ENCODE assay signal across 38 mouse cellular contexts in the genomic region with DNA sequence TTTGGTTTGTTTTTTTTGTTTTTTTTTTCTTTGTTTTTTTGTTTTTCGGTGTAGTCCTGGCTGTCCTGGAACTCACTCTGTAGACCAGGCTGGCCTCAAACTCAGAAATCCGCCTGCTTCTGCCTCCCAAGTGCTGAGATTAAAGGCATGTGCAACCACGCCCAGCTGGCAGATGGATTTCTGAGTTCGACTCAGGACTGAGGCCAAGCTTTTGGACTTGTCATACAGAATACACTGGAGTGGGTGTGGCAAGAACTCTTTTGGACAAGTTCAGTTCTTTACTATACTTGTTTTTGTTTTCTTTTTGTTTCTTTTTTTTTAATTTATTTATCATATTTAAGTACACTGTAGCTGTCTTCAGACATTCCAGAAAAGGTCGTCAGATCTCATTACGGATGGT. TPM values are rescaled to one million over a fixed set of nuclear protein-coding genes. Genes with fewer than 3 reads are reported as not detected.
"Had no signal": no experiment of that assay in that cellular context is flagged by ENCODE, and none has a peak within 500 bp of the region (broad histone marks: within the 10 kb centered on the region; RNA-seq: fewer than 3 reads in every experiment).

No protein-coding gene starts in this region.

- DNase-seq: gastrocnemius, postnatal 14 days; gastrocnemius, postnatal 36 days; heart, adult 18-20 months; heart, postnatal 14 days; heart, postnatal 36 days; kidney, adult 11 months; kidney, adult 2 months; kidney, adult 9 months; kidney, postnatal 14 days; kidney, postnatal 4 days; liver; liver, embryonic 13.5 days had no signal

- H3K36me3 ChIP-seq: heart, embryonic 13.5 days; heart, embryonic 15.5 days; hindbrain, embryonic 13.5 days; hindbrain, embryonic 15.5 days; kidney, embryonic 15.5 days; limb, embryonic 10.5 days; limb, embryonic 12.5 days; liver, embryonic 13.5 days had no signal

- H3K4me3 ChIP-seq: heart, embryonic 13.5 days; heart, embryonic 15.5 days; hindbrain, embryonic 13.5 days; hindbrain, embryonic 15.5 days; kidney, embryonic 15.5 days; layer of hippocampus, adult 2 months; left cerebral cortex, adult 2 months; limb, embryonic 10.5 days; limb, embryonic 12.5 days; liver, embryonic 13.5 days had no signal

- ATAC-seq: hindbrain, postnatal 0 days; intestine, embryonic 16.5 days had no signal

- H3K4me1 ChIP-seq: hindbrain, embryonic 13.5 days; hindbrain, embryonic 15.5 days; limb, embryonic 12.5 days; liver, embryonic 13.5 days had no signal

- H3K4me2 ChIP-seq: heart, embryonic 11.5 days; heart, embryonic 13.5 days; heart, embryonic 15.5 days; hindbrain, embryonic 13.5 days; hindbrain, embryonic 15.5 days; kidney, embryonic 15.5 days; limb, embryonic 12.5 days; liver, embryonic 11.5 days; liver, embryonic 13.5 days had no signal

- H3K9me3 ChIP-seq: heart, embryonic 13.5 days; heart, embryonic 15.5 days; hindbrain, embryonic 13.5 days; hindbrain, embryonic 15.5 days; kidney, embryonic 15.5 days; limb, embryonic 10.5 days; limb, embryonic 12.5 days; liver, embryonic 13.5 days had no signal

- H3K27me3 ChIP-seq: heart, embryonic 13.5 days; heart, embryonic 15.5 days; hindbrain, embryonic 13.5 days; hindbrain, embryonic 15.5 days; kidney, embryonic 15.5 days; limb, embryonic 12.5 days; liver, embryonic 13.5 days had no signal

- H3K27ac ChIP-seq: heart, embryonic 13.5 days; heart, embryonic 15.5 days; hindbrain, embryonic 13.5 days; hindbrain, embryonic 15.5 days; hindbrain, postnatal 0 days; kidney, embryonic 15.5 days; kidney, postnatal 0 days; layer of hippocampus, adult 2 months; left cerebral cortex, adult 2 months; limb, embryonic 10.5 days; limb, embryonic 12.5 days; liver, embryonic 13.5 days had no signal

- H3K9ac ChIP-seq: heart, embryonic 13.5 days; heart, embryonic 15.5 days; hindbrain, embryonic 13.5 days; hindbrain, embryonic 15.5 days; kidney, embryonic 15.5 days; limb, embryonic 12.5 days; liver, embryonic 13.5 days had no signal

RNA-seq across cellular contexts. Expression of a gene that starts 18.1 kb away (rescaled TPM):
- total RNA-seq: gastrocnemius, adult 18-20 months; gastrocnemius, adult 8-10 months; gastrocnemius, postnatal 14 days; gastrocnemius, postnatal 36 days; heart, adult 18-20 months; heart, adult 8-10 months; heart, postnatal 14 days; heart, postnatal 36 days; hematopoietic stem cell, adult 5-6 weeks; hindbrain, postnatal 0 days; layer of hippocampus, adult 2 months; layer of hippocampus, postnatal 10 days; layer of hippocampus, postnatal 25 days; left cerebral cortex, adult 2 months; left cerebral cortex, postnatal 14 days; left cerebral cortex, postnatal 36 days had no signal
- polyA plus RNA-seq: heart, embryonic 11.5 days; heart, embryonic 13.5 days; heart, embryonic 15.5 days; heart, postnatal 0 days; hindbrain, embryonic 11.5 days; hindbrain, embryonic 13.5 days; hindbrain, embryonic 15.5 days; hindbrain, postnatal 0 days; intestine, embryonic 14.5 days; intestine, embryonic 16.5 days; kidney, embryonic 15.5 days; kidney, postnatal 0 days; limb, embryonic 10.5 days; limb, embryonic 12.5 days; limb, embryonic 14.5 days; liver, embryonic 11.5 days; liver, embryonic 13.5 days had no signal

RNA-seq across cellular contexts. Expression of a gene that starts 58.8 kb away (rescaled TPM):
- total RNA-seq: hematopoietic stem cell, adult 5-6 weeks had no signal
